Mouse (Mus musculus) NIH3T3 (cell line): ENCODE measurements around the gene Ilkap.

Source experiments
- DNase-seq: peaks from one replicate; pipeline ENCODE4 v3.0.0-alpha.2; 2012; ENCODE audit warnings: low read depth

Ilkap gene

DNA sequence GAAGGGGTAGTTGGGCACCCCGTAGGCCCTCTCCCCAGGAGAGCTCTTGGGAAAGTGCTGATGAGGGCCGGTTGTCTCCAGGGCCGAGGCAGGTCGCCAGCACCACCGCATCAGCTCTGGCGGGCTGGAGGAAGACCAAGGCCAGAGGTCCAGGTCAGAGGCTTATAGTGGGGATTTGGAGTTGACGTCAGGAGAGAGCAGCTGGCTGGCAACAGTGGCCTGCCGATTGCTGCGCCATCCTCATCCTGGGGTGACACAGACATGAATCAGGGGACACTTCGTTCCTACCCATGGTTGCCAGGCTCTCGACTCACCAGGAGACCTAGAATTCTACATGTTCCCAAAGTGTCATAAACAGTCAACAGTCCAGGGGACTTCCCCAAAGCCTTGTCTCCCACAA lies 42.5 kb downstream of the Ilkap start:
- DNase-seq = no peak

DNA sequence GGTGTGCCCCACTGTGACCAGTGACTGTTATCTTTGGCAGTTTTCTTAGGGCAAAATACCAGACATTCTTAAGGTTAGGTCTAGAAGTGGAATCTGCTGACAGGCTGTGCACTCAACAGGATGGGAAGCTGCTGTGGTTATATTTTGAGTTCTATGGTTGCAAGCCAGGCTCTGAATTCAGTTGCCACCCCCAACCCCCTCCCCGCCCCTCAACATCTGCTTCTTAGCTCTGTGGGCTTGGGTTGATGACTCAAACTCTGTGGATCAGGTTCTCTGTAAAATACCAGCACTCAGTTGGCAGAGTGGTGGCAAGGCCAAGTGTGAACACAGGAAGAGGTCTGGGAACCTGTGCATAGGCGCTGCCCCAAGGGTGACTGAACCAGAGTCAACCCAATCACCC lies 46.3 kb downstream of the Ilkap start:
- peak; percentile 74 for DNase-seq

DNA sequence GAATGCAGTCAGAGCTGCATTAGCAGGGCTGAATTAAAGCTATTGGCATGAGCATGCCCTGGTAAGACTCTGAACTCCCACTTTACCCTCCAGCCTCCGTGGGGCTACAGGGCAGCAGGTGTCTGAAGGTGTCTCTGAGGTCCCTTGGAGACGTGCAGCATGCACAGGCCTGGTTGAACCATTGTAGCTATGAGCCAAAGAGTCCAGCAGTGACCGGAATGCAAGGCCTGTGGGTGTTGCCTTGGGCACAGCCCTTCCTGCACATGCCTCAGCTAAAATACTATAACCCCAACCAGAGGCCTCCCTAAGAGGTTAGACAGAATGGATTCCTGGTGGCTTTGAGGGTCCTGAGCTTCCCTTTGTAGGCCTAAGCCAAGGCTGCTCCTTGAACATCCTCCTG lies 47.4 kb downstream of the Ilkap start:
- DNase-seq = no peak

DNA sequence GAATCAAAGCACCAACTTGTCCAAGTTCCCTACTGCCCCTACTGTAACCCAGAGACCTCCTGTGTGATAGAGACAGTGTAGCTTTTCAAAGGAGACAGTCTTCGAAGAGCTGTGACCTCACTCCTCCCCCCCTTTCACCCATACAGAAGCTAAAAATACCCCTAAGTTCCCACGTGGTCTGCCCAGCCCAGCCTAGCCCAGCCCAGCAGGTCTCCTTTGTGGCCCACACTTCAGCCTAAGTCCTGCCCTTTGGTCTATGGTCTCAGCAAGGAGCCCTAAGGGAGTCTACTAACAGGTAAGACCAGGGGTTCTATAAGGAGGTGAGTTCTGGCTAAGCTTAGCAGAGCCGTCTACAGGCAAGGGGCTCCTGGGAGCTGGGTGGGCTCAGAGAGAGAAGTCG lies 47.8 kb downstream of the Ilkap start, which contains the start of gene Klhl30:
Gene Klhl30, plus strand, starts transcription at position 176 of the 400 bp plus-strand sequence.
- peak; percentile 41 for DNase-seq

DNA sequence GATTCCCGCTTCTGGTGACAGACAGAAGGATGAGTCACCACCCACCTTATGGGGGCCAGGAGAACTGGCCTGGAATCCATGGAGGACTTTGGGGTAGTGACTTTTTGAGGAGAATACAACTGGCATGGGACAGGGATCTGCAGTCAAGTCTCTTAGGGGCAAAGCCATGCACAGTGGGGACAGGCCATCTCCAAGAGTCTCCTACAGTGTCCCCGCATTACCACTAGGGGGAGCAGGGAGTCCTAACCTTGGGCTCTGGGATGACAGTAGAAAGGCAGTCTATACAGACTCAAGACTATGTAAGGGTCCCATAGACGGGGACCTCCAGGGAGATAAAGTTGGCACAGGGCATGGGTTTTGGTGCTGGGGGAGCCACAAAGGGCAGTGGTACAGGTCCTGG lies 51.7 kb downstream of the Ilkap start:
- peak; percentile 79 for DNase-seq

DNA sequence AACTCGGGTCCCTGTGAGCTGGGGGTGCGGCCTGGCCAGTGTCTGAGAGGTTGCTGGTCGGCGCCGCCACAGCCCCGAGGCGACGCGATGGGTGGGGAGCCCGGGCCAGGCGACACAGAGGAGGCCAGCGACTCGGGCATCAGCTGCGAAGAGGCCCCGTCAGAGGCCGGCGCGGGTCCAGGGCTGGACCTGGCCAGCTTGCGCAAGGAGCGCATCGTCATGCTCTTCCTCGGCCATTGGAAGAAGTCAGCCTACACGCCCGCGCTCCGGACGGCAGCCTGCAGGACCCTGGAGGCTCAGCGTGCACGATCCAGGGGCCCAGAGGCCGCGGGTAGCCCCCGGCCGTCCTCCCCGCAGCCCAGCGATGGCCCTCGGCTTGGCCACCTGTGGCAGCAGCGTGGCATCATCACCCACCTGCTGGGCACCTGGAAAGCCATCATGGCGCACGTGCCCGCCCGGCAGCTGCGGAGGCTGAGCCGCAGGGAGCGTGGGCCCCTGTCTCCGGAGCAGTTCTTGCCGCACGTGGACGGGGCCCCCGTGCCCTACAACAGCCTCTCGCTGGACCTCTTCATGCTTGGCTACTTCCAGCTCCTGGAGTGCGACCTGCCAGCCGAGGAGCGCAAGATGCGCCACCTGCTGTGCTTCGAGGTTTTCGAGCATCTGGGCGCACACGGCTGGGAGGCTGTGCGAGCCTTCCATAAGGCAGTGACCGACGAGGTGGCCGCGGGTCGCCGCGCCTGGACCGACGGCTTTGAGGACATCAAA lies 53.5 kb downstream of the Ilkap start:
- DNase-seq = no peak

DNA sequence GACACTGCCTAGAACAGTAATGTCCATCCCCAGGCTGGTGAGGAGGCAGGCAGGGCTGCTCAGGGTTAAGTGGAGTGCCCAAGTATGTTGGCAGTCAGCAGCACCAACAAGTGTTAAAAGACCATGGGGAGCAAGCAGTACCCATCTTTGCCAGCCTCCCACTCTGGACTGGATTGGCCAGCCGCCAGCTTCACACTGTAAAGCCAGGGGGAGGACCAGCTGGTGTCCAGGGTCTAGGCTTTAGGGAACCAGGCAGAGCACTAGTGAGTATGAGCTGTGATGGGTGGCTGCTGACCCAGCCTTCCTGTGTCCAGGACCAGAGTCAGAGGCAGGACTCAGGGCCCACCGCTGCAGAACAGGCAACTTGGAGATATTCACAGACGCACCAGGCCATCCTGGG lies 54.6 kb downstream of the Ilkap start:
- DNase-seq = no peak

DNA sequence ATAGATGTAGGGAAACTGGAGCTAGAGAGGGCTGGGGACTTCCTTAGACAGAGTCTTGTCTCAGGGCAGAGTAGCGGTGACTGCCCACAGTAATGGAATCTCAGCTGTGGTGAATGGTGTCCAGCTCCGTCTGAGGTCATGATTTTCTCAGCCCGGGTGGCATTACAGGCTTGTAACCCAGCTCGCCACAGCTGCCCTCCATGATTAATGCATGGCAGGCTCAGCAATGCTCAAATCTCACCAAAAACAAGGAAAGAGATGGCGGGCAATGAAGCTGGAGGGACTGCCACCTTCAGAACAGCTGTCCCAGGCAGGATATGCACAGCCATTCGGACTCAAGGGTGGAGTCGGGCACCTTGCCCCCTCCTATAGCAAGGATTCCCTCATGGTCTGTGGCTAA lies 61.3 kb downstream of the Ilkap start:
- no peak for DNase-seq

DNA sequence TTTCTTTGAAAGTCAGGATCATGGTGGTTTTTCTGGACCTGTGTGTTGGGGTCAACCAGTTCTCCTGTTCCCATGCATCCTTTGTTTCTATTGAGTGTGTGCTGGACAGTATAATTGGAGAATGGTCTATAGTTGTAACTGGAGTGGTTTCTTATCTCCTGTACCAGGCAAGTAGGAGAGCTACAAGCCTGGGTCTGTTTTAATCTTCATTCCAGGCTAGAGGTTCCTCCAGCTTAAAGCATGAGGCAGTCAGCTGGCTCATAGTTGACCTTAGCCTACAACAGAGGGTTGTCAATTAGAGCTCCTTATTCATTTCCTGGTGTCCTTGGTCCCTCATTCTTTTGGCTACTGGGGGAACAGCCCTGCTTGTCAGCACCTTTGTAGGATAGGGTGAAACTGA lies 65.0 kb downstream of the Ilkap start:
- no peak for DNase-seq

DNA sequence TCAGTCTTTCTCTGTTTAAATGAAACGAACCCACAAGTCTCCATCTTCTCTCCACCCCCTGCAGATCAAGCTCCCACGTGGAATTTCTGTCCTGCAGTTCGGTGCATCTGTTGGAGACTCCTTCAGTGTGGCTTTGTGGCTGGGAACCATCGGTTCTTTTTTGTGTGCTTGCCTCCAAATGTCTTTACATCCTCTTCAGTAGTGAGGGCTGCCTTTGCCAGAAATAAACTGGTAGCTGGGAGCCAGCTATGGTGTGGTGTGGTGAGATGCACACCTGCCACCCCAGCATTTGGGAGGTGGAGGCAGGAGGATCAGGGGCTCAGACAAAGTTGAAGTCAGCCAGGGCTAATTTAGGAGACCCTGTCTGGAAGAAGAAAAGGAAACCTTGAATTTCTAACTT lies 66.5 kb downstream of the Ilkap start:
- no peak for DNase-seq

DNA sequence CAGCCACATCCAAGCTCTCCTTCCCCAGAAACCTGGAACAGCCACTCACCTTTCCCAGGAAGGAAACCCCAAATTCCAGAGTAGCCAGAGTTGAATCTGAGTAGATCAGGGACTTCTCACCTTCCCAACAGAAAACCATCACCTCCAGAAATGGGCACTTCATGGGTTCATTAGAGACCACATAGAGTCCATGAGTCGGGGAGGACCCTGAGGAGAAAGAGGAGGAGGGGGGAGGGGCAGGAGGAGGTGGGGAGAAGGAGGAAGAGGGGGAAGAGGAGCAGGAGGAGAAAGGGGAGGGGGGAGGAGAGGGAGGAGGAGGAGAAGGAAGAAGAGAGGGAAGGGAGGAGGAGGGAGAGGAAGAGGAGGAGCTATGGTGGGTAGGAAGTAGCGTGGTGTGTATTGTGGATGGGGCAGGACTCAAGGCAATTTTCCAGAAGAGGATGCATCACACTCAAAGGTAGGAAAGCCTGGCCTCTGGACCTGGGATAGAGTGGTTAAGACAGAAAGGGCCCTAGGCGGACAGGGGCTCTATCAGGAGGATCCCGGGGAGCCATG lies 73.0 kb downstream of the Ilkap start:
- DNase-seq = no peak

DNA sequence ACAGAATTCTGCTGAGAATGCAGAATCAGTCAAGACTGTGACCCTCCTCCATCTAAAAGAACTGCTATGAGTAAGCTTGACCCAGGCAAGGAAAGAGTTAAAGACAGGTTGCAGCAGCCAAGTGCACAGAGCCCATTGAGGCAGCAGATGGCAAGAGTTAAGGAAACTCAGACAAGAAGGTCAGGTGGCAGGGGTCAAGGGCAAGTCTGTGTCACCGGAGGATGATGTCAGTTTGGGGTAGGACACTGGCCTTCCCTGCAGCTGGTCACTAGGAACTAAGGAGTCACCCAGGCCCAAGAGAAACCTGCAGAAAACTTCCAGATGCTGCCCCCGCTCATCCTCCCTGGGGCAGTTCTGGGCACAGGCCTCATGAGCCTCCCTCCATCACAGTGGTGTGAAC lies 74.0 kb downstream of the Ilkap start:
- DNase-seq = no peak
